Comparison of ENCODE assay signal across 11 mouse cellular contexts in the genomic region with DNA sequence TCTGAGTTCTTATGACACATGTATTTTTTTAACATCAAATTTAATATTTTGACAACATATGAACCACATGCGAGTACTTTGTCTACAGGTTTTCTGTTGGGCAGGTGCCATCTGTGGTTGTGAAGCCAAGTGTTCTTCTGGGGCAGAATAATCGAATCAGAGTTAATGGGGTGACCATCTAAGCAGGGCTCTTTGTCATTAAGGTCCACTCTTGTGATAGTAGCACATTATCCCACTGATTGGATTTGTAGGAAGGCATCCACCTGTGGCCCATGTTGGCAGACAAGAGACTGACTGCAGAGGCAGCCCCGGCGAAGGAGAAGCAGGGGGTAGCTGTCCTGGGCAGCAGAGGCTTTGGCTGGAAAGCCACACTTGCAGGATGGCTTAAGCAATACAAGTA.
A peak's percentile ranks its signal among the peaks of the same experiment; 100 is the strongest.
DNase-seq lines count a peak whose midpoint lies in the region; ATAC-seq lines count a peak whose summit lies in the region.
"Had no signal": no experiment of that assay in that cellular context is flagged by ENCODE, and none has a peak within 500 bp of the region (broad histone marks: within the 10 kb centered on the region; RNA-seq: fewer than 3 reads in every experiment).

No protein-coding gene starts in this region.

- no peak overlapping the region for H3K9ac ChIP-seq in hindbrain, embryonic 14.5 days
- H3K9ac ChIP-seq: heart, embryonic 15.5 days; liver, postnatal 0 days had no signal

- peaks cover 7% of the 10 kb centered on the region; the same call in 1 of the 2 replicates for H3K4me1 ChIP-seq in hindbrain, embryonic 14.5 days (replicated peaks; ENCODE audit: control insufficient read depth, insufficient read depth, low read length)

- H3K9me3 ChIP-seq in hindbrain, embryonic 14.5 days (ENCODE audit: control insufficient read depth, low read length) = no peaks in the 10 kb centered on the region
- H3K9me3 ChIP-seq: heart, embryonic 15.5 days had no signal

- no peaks in the 10 kb centered on the region for H3K27me3 ChIP-seq in hindbrain, embryonic 14.5 days (ENCODE audit: control insufficient read depth, insufficient read depth, low read length)
- H3K27me3 ChIP-seq: heart, embryonic 15.5 days had no signal

- no peak for ATAC-seq in hindbrain, embryonic 14.5 days (ENCODE audit: low FRiP score)
- no peak for ATAC-seq in monocyte, adult 5-6 weeks (replicated peaks; ENCODE audit: insufficient number of reproducible peaks, low FRiP score, low TSS enrichment, poor library complexity, severe bottlenecking)
- ATAC-seq: liver, postnatal 0 days had no signal

- H3K27ac ChIP-seq in hindbrain, embryonic 14.5 days = 0 out of 2 replicates have a peak overlapping the region, but pooled peaks have one; percentile 3
- H3K27ac ChIP-seq: heart, embryonic 15.5 days had no signal

- no peaks in the 10 kb centered on the region for H3K36me3 ChIP-seq in hindbrain, embryonic 14.5 days (replicated peaks; ENCODE audit: control insufficient read depth, insufficient read depth)
- H3K36me3 ChIP-seq: heart, embryonic 15.5 days had no signal

- H3K4me2 ChIP-seq in hindbrain, embryonic 14.5 days (replicated peaks) = no peak overlapping the region
- H3K4me2 ChIP-seq: heart, embryonic 15.5 days had no signal

- H3K4me3 ChIP-seq in hindbrain, embryonic 14.5 days (replicated peaks; ENCODE audit: low read length) = no peak overlapping the region
- H3K4me3 ChIP-seq: heart, embryonic 15.5 days had no signal

- WGBS in hindbrain, embryonic 14.5 days = 75% methylated on average over 4 of the region's 4 CpGs

- peak; percentile 8 for DNase-seq in gastrocnemius, postnatal 14 days
- DNase-seq in gastrocnemius, postnatal 10 days = no peak
- DNase-seq in right cerebral cortex, postnatal 4 days = peak; percentile 2
- DNase-seq in right cerebral cortex, adult 18-20 months = no peak
- DNase-seq in hindbrain, embryonic 14.5 days (ENCODE audit: low spot score) = no peak
- DNase-seq in retina, postnatal 1 day = peak; percentile 50
- DNase-seq in thymus, postnatal 14 days = no peak
- DNase-seq: adrenal gland, adult 2 months; liver, postnatal 0 days had no signal

- intact Hi-C loops in gastrocnemius, postnatal 14 days (cut with DNase I; ENCODE audit: low total_unique reads) = no loop called here

Comparison
In these comparisons a context has a peak if more than half of its experiments do, and no peak if none do; other contexts are left out.
1. DNase-seq: peak in gastrocnemius, postnatal 14 days (single experiment), right cerebral cortex, postnatal 4 days (single experiment) and retina, postnatal 1 day (single experiment); none in gastrocnemius, postnatal 10 days (single experiment), right cerebral cortex, adult 18-20 months (single experiment), hindbrain, embryonic 14.5 days (single experiment) and thymus, postnatal 14 days (single experiment).